ENCODE assay signal across 7 mouse cellular contexts in genomic region chr10:10471961-10472610, GRCm38 (mm10). TPM values are rescaled to one million over a fixed set of nuclear protein-coding genes. Genes with fewer than 3 reads are reported as not detected.
A peak's percentile ranks its signal among the peaks of the same experiment; 100 is the strongest.
DNase-seq lines count a peak whose midpoint lies in the region; ATAC-seq and TF ChIP-seq lines count a peak whose summit lies in the region.

TSS of gene Adgb (minus strand) at chr10:10472326.

- no peaks in the 10 kb centered on the region for H3K36me3 ChIP-seq in forebrain, embryonic 15.5 days
- no peaks in the 10 kb centered on the region for H3K36me3 ChIP-seq in heart, embryonic 16.5 days (ENCODE audit: control insufficient read depth, insufficient read depth)
- no peaks in the 10 kb centered on the region for H3K36me3 ChIP-seq in midbrain, embryonic 14.5 days (ENCODE audit: control insufficient read depth, insufficient read depth, low read length)
- H3K36me3 ChIP-seq in stomach, postnatal 0 days (ENCODE audit: control insufficient read depth, insufficient read depth, low read length), result no peaks in the 10 kb centered on the region

- peak within 1 kb of the TSS; percentile 41 for H3K4me2 ChIP-seq in forebrain, embryonic 15.5 days (replicated peaks)
- H3K4me2 ChIP-seq in heart, embryonic 16.5 days (ENCODE audit: low read depth, low read length), result peak within 1 kb of the TSS; percentile 59
- H3K4me2 ChIP-seq in midbrain, embryonic 14.5 days (ENCODE audit: low read length), result peak within 1 kb of the TSS; percentile 60
- H3K4me2 ChIP-seq in stomach, postnatal 0 days (replicated peaks; ENCODE audit: low read depth), result peak within 1 kb of the TSS; percentile 46

- no peaks in the 10 kb centered on the region for H3K4me1 ChIP-seq in cerebellum, adult 2 months (ENCODE audit: control insufficient read depth, insufficient read depth, low read length)
- peaks cover 10% of the 10 kb centered on the region for H3K4me1 ChIP-seq in forebrain, embryonic 15.5 days
- peaks cover 8% of the 10 kb centered on the region; the same call in 1 of the 2 replicates for H3K4me1 ChIP-seq in heart, embryonic 16.5 days (ENCODE audit: control insufficient read depth, insufficient read depth, low read length)
- peaks cover 10% of the 10 kb centered on the region for H3K4me1 ChIP-seq in midbrain, embryonic 14.5 days (ENCODE audit: control insufficient read depth, insufficient read depth, low read length)
- 0 out of 2 replicates have a peak, but pooled peaks cover 2% of the 10 kb centered on the region for H3K4me1 ChIP-seq in stomach, postnatal 0 days (replicated peaks; ENCODE audit: control insufficient read depth, insufficient read depth)

- TF ChIP-seq EP300 in stomach, postnatal 0 days (optimal IDR thresholded peaks at IDR 0.05), result no peak

- H3K27ac ChIP-seq in cerebellum, adult 2 months (ENCODE audit: insufficient read depth, low read length), result no peak within 1 kb of the TSS
- H3K27ac ChIP-seq in forebrain, embryonic 15.5 days (replicated peaks), result no peak within 1 kb of the TSS
- no peak within 1 kb of the TSS; the same call in 1 of the 2 replicates for H3K27ac ChIP-seq in heart, embryonic 16.5 days (ENCODE audit: low read length)
- no peak within 1 kb of the TSS for H3K27ac ChIP-seq in midbrain, embryonic 14.5 days (replicated peaks; ENCODE audit: low read depth, low read length)
- H3K27ac ChIP-seq in stomach, postnatal 0 days (replicated peaks), result no peak within 1 kb of the TSS

- peak; percentile 92 for ATAC-seq in forebrain, embryonic 15.5 days (replicated peaks)
- peak; percentile 92 for ATAC-seq in heart, embryonic 16.5 days (replicated peaks; ENCODE audit: extremely low read depth, insufficient read depth, low FRiP score)
- peak; percentile 88 for ATAC-seq in midbrain, embryonic 14.5 days (ENCODE audit: low FRiP score, low TSS enrichment)
- peak; percentile 79; the same call in 1 of the 2 replicates for ATAC-seq in stomach, postnatal 0 days (ENCODE audit: low FRiP score, low TSS enrichment)

- no peaks in the 10 kb centered on the region for H3K9me3 ChIP-seq in forebrain, embryonic 15.5 days
- no peaks in the 10 kb centered on the region for H3K9me3 ChIP-seq in heart, embryonic 16.5 days (replicated peaks; ENCODE audit: control insufficient read depth, low read length)
- H3K9me3 ChIP-seq in midbrain, embryonic 14.5 days (ENCODE audit: control insufficient read depth, low read length), result no peaks in the 10 kb centered on the region
- H3K9me3 ChIP-seq in stomach, postnatal 0 days (ENCODE audit: control insufficient read depth, low read length), result no peaks in the 10 kb centered on the region

- 0 out of 2 replicates have a peak within 1 kb of the TSS, but pooled peaks have one; percentile 4 for H3K9ac ChIP-seq in forebrain, embryonic 15.5 days (replicated peaks)
- peak within 1 kb of the TSS; percentile 64 for H3K9ac ChIP-seq in heart, embryonic 16.5 days (ENCODE audit: low read length)
- peak within 1 kb of the TSS; percentile 36 for H3K9ac ChIP-seq in midbrain, embryonic 14.5 days (replicated peaks; ENCODE audit: low read length)
- 0 out of 2 replicates have a peak within 1 kb of the TSS, but pooled peaks have one; percentile 27 for H3K9ac ChIP-seq in stomach, postnatal 0 days (ENCODE audit: low read length)

- no peak within 1 kb of the TSS for H3K4me3 ChIP-seq in cerebellum, adult 2 months (replicated peaks; ENCODE audit: insufficient read depth, low read depth, low read length)
- peak within 1 kb of the TSS; percentile 21 for H3K4me3 ChIP-seq in forebrain, embryonic 15.5 days
- peak within 1 kb of the TSS; percentile 32 for H3K4me3 ChIP-seq in heart, embryonic 16.5 days (ENCODE audit: low read length)
- H3K4me3 ChIP-seq in midbrain, embryonic 14.5 days (replicated peaks; ENCODE audit: low read depth, low read length), result peak within 1 kb of the TSS; percentile 27
- no peak within 1 kb of the TSS for H3K4me3 ChIP-seq in stomach, postnatal 0 days (ENCODE audit: low read depth, low read length)

- no peak for TF ChIP-seq POLR2A in cerebellum, adult 2 months (IDR thresholded peaks at IDR 0.05; ENCODE audit: borderline replicate concordance, insufficient read depth, low read length)

- WGBS in cerebellum, adult 2 months, result 11% methylated on average over 22 of the region's 22 CpGs
- 7% methylated on average over 22 of the region's 22 CpGs for WGBS in forebrain, embryonic 15.5 days
- 4% methylated on average over 22 of the region's 22 CpGs for WGBS in heart, embryonic 16.5 days
- WGBS in midbrain, embryonic 14.5 days, result 6% methylated on average over 22 of the region's 22 CpGs
- 6% methylated on average over 22 of the region's 22 CpGs for WGBS in stomach, postnatal 0 days

- TF ChIP-seq CTCF in cerebellum, adult 2 months (IDR thresholded peaks at IDR 0.05; ENCODE audit: borderline replicate concordance, insufficient read depth, low read depth, low read length), result no peak
- TF ChIP-seq CTCF in stomach, postnatal 0 days (IDR thresholded peaks at IDR 0.05; ENCODE audit: low read depth), result no peak

- peak; percentile 59 to 66 for DNase-seq in cerebellum, adult 2 months
- DNase-seq in kidney, postnatal 14 days, result peak; percentile 80
- DNase-seq in liver, result peak; percentile 63
- peak; percentile 82 for DNase-seq in midbrain, embryonic 14.5 days
- peak; percentile 58 for DNase-seq in stomach, postnatal 0 days (ENCODE audit: low spot score)

- no peaks in the 10 kb centered on the region for H3K27me3 ChIP-seq in cerebellum, adult 2 months (ENCODE audit: control insufficient read depth, insufficient read depth, low read length)
- H3K27me3 ChIP-seq in forebrain, embryonic 15.5 days, result no peaks in the 10 kb centered on the region
- peaks cover 3% of the 10 kb centered on the region; the same call in 1 of the 2 replicates for H3K27me3 ChIP-seq in heart, embryonic 16.5 days (ENCODE audit: control insufficient read depth, insufficient read depth, low read length)
- no peaks in the 10 kb centered on the region for H3K27me3 ChIP-seq in midbrain, embryonic 14.5 days (ENCODE audit: control insufficient read depth, insufficient read depth, low read length)
- no peaks in the 10 kb centered on the region for H3K27me3 ChIP-seq in stomach, postnatal 0 days (ENCODE audit: control insufficient read depth, insufficient read depth, low read length)

RNA-seq across cellular contexts. Expression of gene Adgb, which starts in this region (rescaled TPM):
- polyA plus RNA-seq in cerebellum, adult 2 months (2012; rRNA removed), result 0.23 and 0.38 TPM in 2 replicates
- polyA plus RNA-seq in forebrain, embryonic 15.5 days (2015; fragmentation: Nextera tagmentation; extraction: Ambion mirVana), result 0.10 and 0.22 TPM in 2 replicates
- 0.26 and 0.30 TPM in 2 replicates for polyA plus RNA-seq in heart, embryonic 16.5 days (2015; fragmentation: Nextera tagmentation; extraction: Ambion mirVana)
- 0.13 and 0.36 TPM in 2 replicates for polyA plus RNA-seq in midbrain, embryonic 14.5 days (2014; fragmentation: Nextera tagmentation; extraction: Ambion mirVana)
- 0.08 and 0.13 TPM in 2 replicates for polyA plus RNA-seq in stomach, postnatal 0 days (2015; fragmentation: Nextera tagmentation; extraction: Ambion mirVana)

Comparison
In these comparisons a context has a peak if more than half of its experiments do, and no peak if none do; other contexts are left out.
1. Peak in DNase-seq in cerebellum, adult 2 months; RNA of the gene not detected or under 1 TPM.
2. Peak in ATAC-seq, H3K4me3 ChIP-seq, H3K9ac ChIP-seq and H3K4me2 ChIP-seq in forebrain, embryonic 15.5 days; RNA of the gene not detected or under 1 TPM.
3. Peak in ATAC-seq, H3K4me3 ChIP-seq, H3K9ac ChIP-seq and H3K4me2 ChIP-seq in heart, embryonic 16.5 days; RNA of the gene not detected or under 1 TPM.
4. Peak in DNase-seq, ATAC-seq, H3K4me3 ChIP-seq, H3K9ac ChIP-seq and H3K4me2 ChIP-seq in midbrain, embryonic 14.5 days; RNA of the gene not detected or under 1 TPM.
5. Peak in DNase-seq, ATAC-seq, H3K9ac ChIP-seq and H3K4me2 ChIP-seq in stomach, postnatal 0 days; RNA of the gene not detected or under 1 TPM.
6. H3K9ac ChIP-seq: peak in every context shown above with its lines; median percentile 64 in heart, embryonic 16.5 days; 36 in midbrain, embryonic 14.5 days; 27 in stomach, postnatal 0 days; 4 in forebrain, embryonic 15.5 days.